Mouse (Mus musculus) neural tube, embryonic 10.5 days (tissue): ENCODE measurements at regions not wholly inside any gene's neighbourhood (a gene's known extent, or its start where the extent isn't known, plus 50 kb on each side); places are given as distances from the start of the nearest gene placed in this dataset.

Experiments used
- DNase-seq: peaks from one replicate; pipeline ENCODE4 v3.0.0-alpha.2; 2017; ENCODE audit warnings: low spot score; ENCODE audit errors: extremely low spot score

GRCm38 (mm10) chr6:78115079-78115478 lies 135.6 kb upstream of the Ctnna2 start:
- DNase-seq = peak; percentile 14

GRCm38 (mm10) chr6:78082528-78082927 lies 103.0 kb upstream of the Ctnna2 start:
- no peak for DNase-seq

GRCm38 (mm10) chr6:78078919-78079318 lies 99.4 kb upstream of the Ctnna2 start:
- DNase-seq = no peak

GRCm38 (mm10) chr6:78066323-78066722 lies 86.8 kb upstream of the Ctnna2 start:
- no peak for DNase-seq

GRCm38 (mm10) chr6:78065737-78066136 lies 86.2 kb upstream of the Ctnna2 start:
- no peak for DNase-seq
